Comparison of ENCODE assay signal across 14 mouse cellular contexts in genomic region chr19:32626768-32627331, GRCm38 (mm10). TPM values are rescaled to one million over a fixed set of nuclear protein-coding genes. Genes with fewer than 3 reads are reported as not detected.
DNase-seq lines count a peak whose midpoint lies in the region; ATAC-seq and TF ChIP-seq lines count a peak whose summit lies in the region.
"Had no signal": no experiment of that assay in that cellular context is flagged by ENCODE, and none has a peak within 500 bp of the region (broad histone marks: within the 10 kb centered on the region; RNA-seq: fewer than 3 reads in every experiment).

No protein-coding gene starts in this region.

- no peak overlapping the region for H3K4me2 ChIP-seq in liver, embryonic 11.5 days
- no peak overlapping the region for H3K4me2 ChIP-seq in kidney, embryonic 16.5 days (replicated peaks; ENCODE audit: low read depth, low read length)
- H3K4me2 ChIP-seq in liver, postnatal 0 days (ENCODE audit: low read depth, low read length): no peak overlapping the region
- no peak overlapping the region for H3K4me2 ChIP-seq in heart, embryonic 11.5 days
- H3K4me2 ChIP-seq: neural tube, embryonic 13.5 days had no signal

- H3K4me3 ChIP-seq in liver, embryonic 11.5 days (ENCODE audit: low read depth, low read length): no peak overlapping the region
- H3K4me3 ChIP-seq in kidney, embryonic 16.5 days (ENCODE audit: low read length): no peak overlapping the region
- H3K4me3 ChIP-seq in liver, postnatal 0 days (ENCODE audit: low read depth, low read length): no peak overlapping the region
- no peak overlapping the region for H3K4me3 ChIP-seq in heart, embryonic 11.5 days (ENCODE audit: low read depth, low read length)
- H3K4me3 ChIP-seq: layer of hippocampus, adult 2 months; midbrain, embryonic 10.5 days; neural tube, embryonic 13.5 days had no signal

- H3K27me3 ChIP-seq in liver, embryonic 11.5 days (replicated peaks; ENCODE audit: control insufficient read depth, insufficient read depth, low read length): no peaks in the 10 kb centered on the region
- H3K27me3 ChIP-seq in kidney, embryonic 16.5 days (ENCODE audit: insufficient read depth, low read length): no peaks in the 10 kb centered on the region
- no peaks in the 10 kb centered on the region for H3K27me3 ChIP-seq in liver, postnatal 0 days (ENCODE audit: insufficient read depth, low read length)
- H3K27me3 ChIP-seq in heart, embryonic 11.5 days (ENCODE audit: control insufficient read depth, insufficient read depth, low read length): no peaks in the 10 kb centered on the region
- H3K27me3 ChIP-seq: neural tube, embryonic 13.5 days had no signal

- intact Hi-C loops in left cerebral cortex, postnatal 36 days (cut with DNase I): no loop called here

- no peak for TF ChIP-seq CTCF in liver, postnatal 0 days (IDR thresholded peaks at IDR 0.05; ENCODE audit: low read depth)

- TF ChIP-seq EP300 in liver, postnatal 0 days (IDR thresholded peaks at IDR 0.05; ENCODE audit: low read depth): peak; percentile 83

- no peak overlapping the region for H3K27ac ChIP-seq in liver, embryonic 11.5 days (ENCODE audit: low read depth, low read length)
- H3K27ac ChIP-seq in kidney, embryonic 16.5 days (ENCODE audit: low read length): no peak overlapping the region; the same call in 1 of the 2 replicates
- peak overlapping the region; percentile 94 for H3K27ac ChIP-seq in liver, postnatal 0 days (ENCODE audit: low read depth)
- H3K27ac ChIP-seq in heart, embryonic 11.5 days (ENCODE audit: low read depth, low read length): no peak overlapping the region
- H3K27ac ChIP-seq: layer of hippocampus, adult 2 months; midbrain, embryonic 10.5 days; neural tube, embryonic 13.5 days had no signal

- H3K36me3 ChIP-seq in liver, embryonic 11.5 days (ENCODE audit: control insufficient read depth, insufficient read depth, low read length): no peaks in the 10 kb centered on the region
- no peaks in the 10 kb centered on the region for H3K36me3 ChIP-seq in kidney, embryonic 16.5 days (ENCODE audit: insufficient read depth, low read length)
- H3K36me3 ChIP-seq in liver, postnatal 0 days (replicated peaks; ENCODE audit: insufficient read depth, low read length): no peaks in the 10 kb centered on the region
- no peaks in the 10 kb centered on the region for H3K36me3 ChIP-seq in heart, embryonic 11.5 days (ENCODE audit: control insufficient read depth, insufficient read depth, low read length)
- H3K36me3 ChIP-seq: midbrain, embryonic 10.5 days; neural tube, embryonic 13.5 days had no signal

- peak; percentile 40 for DNase-seq in liver
- no peak for DNase-seq in liver, embryonic 11.5 days (ENCODE audit: low spot score)
- DNase-seq in liver, postnatal 0 days: peak; percentile 82
- peak; percentile 52 for DNase-seq in thymus, postnatal 4 days
- DNase-seq in left cerebral cortex, postnatal 36 days (ENCODE audit: low spot score in 2 of 2): no peak
- no peak for DNase-seq in urinary bladder, postnatal 10 days (ENCODE audit: low spot score)
- DNase-seq: embryo, embryonic 11 days; heart, adult 18-20 months; lung, adult 2 months had no signal

- no peak overlapping the region for H3K9ac ChIP-seq in liver, embryonic 11.5 days (ENCODE audit: low read depth, low read length)
- no peak overlapping the region for H3K9ac ChIP-seq in kidney, embryonic 16.5 days (replicated peaks; ENCODE audit: low read length)
- H3K9ac ChIP-seq in liver, postnatal 0 days (replicated peaks): peak overlapping the region; percentile 50; the same call in 1 of the 2 replicates
- H3K9ac ChIP-seq in heart, embryonic 11.5 days (ENCODE audit: low read depth, low read length): no peak overlapping the region
- H3K9ac ChIP-seq: neural tube, embryonic 13.5 days had no signal

- no peaks in the 10 kb centered on the region for H3K4me1 ChIP-seq in liver, embryonic 11.5 days (replicated peaks; ENCODE audit: control insufficient read depth, insufficient read depth, low read length)
- peaks cover 3% of the 10 kb centered on the region; the same call in 1 of the 2 replicates for H3K4me1 ChIP-seq in kidney, embryonic 16.5 days (ENCODE audit: insufficient read depth, low read length)
- H3K4me1 ChIP-seq in liver, postnatal 0 days (ENCODE audit: insufficient read depth): peaks cover 8% of the 10 kb centered on the region; the same call in 1 of the 2 replicates
- H3K4me1 ChIP-seq in heart, embryonic 11.5 days (ENCODE audit: control insufficient read depth, insufficient read depth, low read length): no peaks in the 10 kb centered on the region
- H3K4me1 ChIP-seq: neural tube, embryonic 13.5 days had no signal

- ATAC-seq in liver, embryonic 11.5 days (replicated peaks; ENCODE audit: low FRiP score): no peak; the same call in 1 of the 2 replicates
- peak; percentile 80 for ATAC-seq in kidney, embryonic 16.5 days (ENCODE audit: low FRiP score, low TSS enrichment)
- peak; percentile 93 for ATAC-seq in liver, postnatal 0 days
- no peak for ATAC-seq in heart, embryonic 11.5 days (replicated peaks; ENCODE audit: insufficient number of reproducible peaks, low FRiP score, low TSS enrichment)

- no peaks in the 10 kb centered on the region for H3K9me3 ChIP-seq in liver, embryonic 11.5 days (ENCODE audit: control insufficient read depth, low read length)
- H3K9me3 ChIP-seq in kidney, embryonic 16.5 days (ENCODE audit: low read length): no peaks in the 10 kb centered on the region
- H3K9me3 ChIP-seq in liver, postnatal 0 days (ENCODE audit: low read length): no peaks in the 10 kb centered on the region
- no peaks in the 10 kb centered on the region for H3K9me3 ChIP-seq in heart, embryonic 11.5 days (replicated peaks; ENCODE audit: control insufficient read depth, low read length)
- H3K9me3 ChIP-seq: midbrain, embryonic 10.5 days; neural tube, embryonic 13.5 days had no signal

- WGBS in liver, embryonic 11.5 days: 63% methylated on average over 13 of the region's 13 CpGs
- WGBS in kidney, embryonic 16.5 days: 52% methylated on average over 13 of the region's 13 CpGs
- WGBS in liver, postnatal 0 days (ENCODE audit: insufficient replicate concordance): 42% methylated on average over 13 of the region's 13 CpGs
- 63% methylated on average over 13 of the region's 13 CpGs for WGBS in heart, embryonic 11.5 days (ENCODE audit: insufficient replicate concordance)

RNA-seq across cellular contexts. Expression of gene Papss2, which starts 31.3 kb away (rescaled TPM):
- polyA plus RNA-seq in liver, embryonic 11.5 days (2014; fragmentation: Nextera tagmentation; extraction: Ambion mirVana): 3.4 and 3.5 TPM in 2 replicates
- 17.0 and 20.8 TPM in 2 replicates for polyA plus RNA-seq in kidney, embryonic 16.5 days (2015; fragmentation: Nextera tagmentation; extraction: Ambion mirVana)
- polyA plus RNA-seq in liver, postnatal 0 days (2015; fragmentation: Nextera tagmentation; extraction: Ambion mirVana): 29.6 and 35.5 TPM in 2 replicates
- total RNA-seq in left cerebral cortex, postnatal 36 days (2021): 1 to 10 TPM; 7.7 to 8.0 TPM
- polyA plus RNA-seq in heart, embryonic 11.5 days (2014; fragmentation: Nextera tagmentation; extraction: Ambion mirVana): 28.1 and 33.6 TPM in 2 replicates

Comparison
In these comparisons a context has a peak if more than half of its experiments do, and no peak if none do; other contexts are left out.
1. DNase-seq: peak in liver (single experiment), liver, postnatal 0 days (single experiment) and thymus, postnatal 4 days (single experiment); none in liver, embryonic 11.5 days (single experiment), left cerebral cortex, postnatal 36 days (0 of 2) and urinary bladder, postnatal 10 days (single experiment).
2. ATAC-seq: peak in kidney, embryonic 16.5 days (single experiment) and liver, postnatal 0 days (single experiment); none in liver, embryonic 11.5 days (single experiment) and heart, embryonic 11.5 days (single experiment).